ENCODE assay signal across 8 mouse cellular contexts in genomic region chr13:23990928-23991327, GRCm38 (mm10). TPM values are rescaled to one million over a fixed set of nuclear protein-coding genes. Genes with fewer than 3 reads are reported as not detected.
DNase-seq lines count a peak whose midpoint lies in the region; TF ChIP-seq lines count a peak whose summit lies in the region.

Scgn (minus strand) TSS chr13:23991214.

- H3K4me3 ChIP-seq in left cerebral cortex, adult 2 months: peak within 1 kb of the TSS; percentile 19

- H3K27ac ChIP-seq in left cerebral cortex, adult 2 months: no peak within 1 kb of the TSS

- no peak for TF ChIP-seq CTCF in left cerebral cortex, adult 2 months (IDR thresholded peaks at IDR 0.05)

- intact Hi-C loops in left cerebral cortex, adult 2 months (cut with DNase I): no loop called here

- peak; percentile 15 to 32 for DNase-seq in left cerebral cortex, adult 2 months (ENCODE audit: extremely low spot score in 1 of 2, low spot score in 2 of 2)
- DNase-seq in left cerebral cortex, adult 11 months (ENCODE audit: low spot score): no peak
- DNase-seq in adrenal gland, postnatal 36 days: peak; percentile 75 to 79
- peak; percentile 53 for DNase-seq in gastrocnemius, postnatal 10 days
- DNase-seq in kidney, adult 8-10 months: peak; percentile 27 to 71
- DNase-seq in lung, postnatal 14 days: peak; percentile 70
- DNase-seq in retina, postnatal 1 day: peak; percentile 75
- DNase-seq in layer of hippocampus, adult 8-10 months (ENCODE audit: low spot score in 2 of 2): no peak

RNA-seq across cellular contexts. Expression of gene Scgn, which starts in this region (rescaled TPM):
- total RNA-seq in left cerebral cortex, adult 2 months (2021): under 1 TPM in 1 of 2 experiments, not detected in 1; 0.68 TPM
- 1 to 10 TPM; 2.3 to 4.9 TPM for total RNA-seq in adrenal gland, postnatal 36 days (2021)
- total RNA-seq in gastrocnemius, postnatal 10 days (2021): not detected
- 1 to 10 TPM; 1.4 to 2.8 (median 2.1) TPM for total RNA-seq in layer of hippocampus, adult 8-10 months (2022)

Comparison
In these comparisons a context has a peak if more than half of its experiments do, and no peak if none do; other contexts are left out.
1. Peak in DNase-seq and H3K4me3 ChIP-seq in left cerebral cortex, adult 2 months; RNA of the gene not detected or under 1 TPM.
2. Peak in DNase-seq in gastrocnemius, postnatal 10 days; RNA of the gene not detected or under 1 TPM.
3. DNase-seq: peak in adrenal gland, postnatal 36 days (2 of 2), kidney, adult 8-10 months (2 of 2), lung, postnatal 14 days (single experiment) and retina, postnatal 1 day (single experiment); none in left cerebral cortex, adult 11 months (single experiment) and layer of hippocampus, adult 8-10 months (0 of 2).